Mouse (Mus musculus): ENCODE results near the gene Nectin4. TPM values are rescaled to one million over a fixed set of nuclear protein-coding genes. Genes with fewer than 3 reads are reported as not detected.

Gene Nectin4
- polyA plus RNA-seq, 1 experiment from 2014 or later = 1.8 TPM

GRCm38 (mm10) chr1:171343922-171344677 is 25.8 kb upstream of the Nectin4 start:
- Histone ChIP-seq H3K27me3 (replicated peaks) (no peaks in the 10 kb centered on the region), H3K36me3 (peaks cover 46% of the 10 kb centered on the region), H3K9ac (no peak overlapping the region), H3K4me2 (replicated peaks) (peak overlapping the region; percentile 82), H3K27ac (no peak overlapping the region), H3K4me1 (peaks cover 22% of the 10 kb centered on the region), H3K9me3 (peaks cover 6% of the 10 kb centered on the region; the same call in 1 of the 2 replicates), H3K4me3 (no peak overlapping the region)
- WGBS = 75% methylated on average over 9 of the region's 9 CpGs
- no peak; the same call in 1 of the 2 replicates for ATAC-seq (ENCODE audit: low FRiP score, low read depth)

DNA sequence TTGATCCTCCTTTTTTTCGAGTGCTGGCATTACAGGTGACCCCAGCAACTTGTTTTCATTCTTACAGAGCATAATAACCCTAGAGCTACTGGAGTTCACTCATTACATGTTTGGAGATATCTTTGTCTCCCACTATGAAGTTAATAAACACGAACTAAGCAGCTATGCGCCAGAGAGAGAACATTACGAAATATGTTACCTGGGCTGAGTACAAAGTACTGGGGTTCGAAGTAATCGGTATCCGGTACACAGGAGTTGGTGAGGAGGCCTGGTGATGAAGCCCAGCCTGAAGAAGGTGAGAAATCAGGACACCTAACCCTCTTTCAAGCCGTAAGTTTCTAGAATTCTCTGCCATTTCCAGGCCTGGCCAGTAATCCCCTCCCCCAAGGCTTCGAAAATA is 25.2 kb upstream of the Nectin4 start:
- Histone ChIP-seq H3K9me3 (peaks cover 6% of the 10 kb centered on the region; the same call in 1 of the 2 replicates), H3K27me3 (replicated peaks) (no peaks in the 10 kb centered on the region), H3K4me2 (replicated peaks) (peak overlapping the region; percentile 82), H3K36me3 (peaks cover 39% of the 10 kb centered on the region), H3K4me1 (peaks cover 22% of the 10 kb centered on the region), H3K27ac (no peak overlapping the region), H3K4me3 (peak overlapping the region; percentile 78), H3K9ac (peak overlapping the region; percentile 69; the same call in 1 of the 2 replicates)
- WGBS = 79% methylated on average over 9 of the region's 9 CpGs
- ATAC-seq (ENCODE audit: low FRiP score, low read depth) = peak; percentile 16; the same call in 1 of the 2 replicates

GRCm38 (mm10) chr1:171345225-171346094 is 24.4 kb upstream of the Nectin4 start, which contains the start of the genes Nit1 and Pfdn2:
Gene Nit1, minus strand, starts transcription at chr1:171345646.
Gene Pfdn2, plus strand, starts transcription at chr1:171345670.
- H3K4me3 ChIP-seq = peak within 1 kb of the TSS; percentile 78
- H3K4me2 ChIP-seq (replicated peaks) = peak within 1 kb of the TSS; percentile 82
- H3K27me3 ChIP-seq (replicated peaks) = no peaks in the 10 kb centered on the region
- H3K9ac ChIP-seq = peak within 1 kb of the TSS; percentile 69
- H3K4me1 ChIP-seq = peaks cover 22% of the 10 kb centered on the region
- WGBS = 2% methylated on average over 53 of the region's 53 CpGs
- H3K27ac ChIP-seq = no peak within 1 kb of the TSS
- peaks cover 6% of the 10 kb centered on the region; the same call in 1 of the 2 replicates for H3K9me3 ChIP-seq
- peaks cover 33% of the 10 kb centered on the region for H3K36me3 ChIP-seq
- peak; percentile 91 for ATAC-seq (ENCODE audit: low FRiP score, low read depth)

- under 1% methylated on average over 14 of the region's 14 CpGs for WGBS
- Histone ChIP-seq H3K4me2 (replicated peaks) (peak overlapping the region; percentile 82), H3K9me3 (peaks cover 6% of the 10 kb centered on the region; the same call in 1 of the 2 replicates), H3K9ac (peak overlapping the region; percentile 69), H3K27ac (no peak overlapping the region), H3K27me3 (replicated peaks) (no peaks in the 10 kb centered on the region), H3K4me3 (peak overlapping the region; percentile 78), H3K4me1 (peaks cover 22% of the 10 kb centered on the region), H3K36me3 (peaks cover 26% of the 10 kb centered on the region)
- no peak for ATAC-seq (ENCODE audit: low FRiP score, low read depth)
Measured at GRCm38 (mm10) chr1:171346095-171346450, 23.8 kb upstream of the Nectin4 start.

GRCm38 (mm10) chr1:171348665-171349064 is 21.2 kb upstream of the Nectin4 start:
- WGBS = 91% methylated on average over 3 of the region's 3 CpGs
- 0 out of 2 replicates have a peak, but pooled peaks cover 2% of the 10 kb centered on the region for H3K36me3 ChIP-seq
- peaks cover 6% of the 10 kb centered on the region; the same call in 1 of the 2 replicates for H3K9me3 ChIP-seq
- no peak overlapping the region for H3K9ac ChIP-seq
- no peak overlapping the region for H3K4me2 ChIP-seq (replicated peaks)
- no peak for ATAC-seq (ENCODE audit: low FRiP score, low read depth)
- H3K27me3 ChIP-seq (replicated peaks) = no peaks in the 10 kb centered on the region
- no peak overlapping the region for H3K27ac ChIP-seq
- H3K4me1 ChIP-seq = peaks cover 22% of the 10 kb centered on the region
- no peak overlapping the region for H3K4me3 ChIP-seq

DNA sequence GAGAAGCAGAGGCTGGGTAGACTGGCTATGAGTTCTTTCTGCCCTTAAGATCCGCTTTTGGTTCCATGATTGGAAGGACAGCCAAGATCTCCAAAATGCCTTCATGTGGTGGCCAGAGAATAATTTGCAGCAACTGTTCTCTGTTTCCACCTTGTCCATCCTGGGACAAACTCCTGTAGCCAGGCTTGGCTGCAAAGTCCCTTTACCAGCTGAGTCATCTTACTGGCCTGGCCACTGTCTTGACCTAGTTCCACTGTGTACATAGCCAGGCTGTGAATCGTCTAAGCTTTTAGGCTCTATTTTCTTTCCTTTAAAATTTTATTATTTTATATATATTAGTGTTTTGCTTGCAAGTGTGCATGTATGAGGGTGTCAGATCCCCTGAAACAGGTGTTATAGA is 20.7 kb upstream of the Nectin4 start:
- Histone ChIP-seq H3K9ac (no peak overlapping the region), H3K4me2 (replicated peaks) (no peak overlapping the region), H3K27me3 (replicated peaks) (no peaks in the 10 kb centered on the region), H3K27ac (no peak overlapping the region), H3K36me3 (0 out of 2 replicates have a peak, but pooled peaks cover 2% of the 10 kb centered on the region), H3K4me1 (peaks cover 18% of the 10 kb centered on the region), H3K4me3 (no peak overlapping the region), H3K9me3 (peaks cover 6% of the 10 kb centered on the region; the same call in 1 of the 2 replicates)
- ATAC-seq (ENCODE audit: low FRiP score, low read depth) = no peak
- 95% methylated on average over 2 of the region's 2 CpGs for WGBS

DNA sequence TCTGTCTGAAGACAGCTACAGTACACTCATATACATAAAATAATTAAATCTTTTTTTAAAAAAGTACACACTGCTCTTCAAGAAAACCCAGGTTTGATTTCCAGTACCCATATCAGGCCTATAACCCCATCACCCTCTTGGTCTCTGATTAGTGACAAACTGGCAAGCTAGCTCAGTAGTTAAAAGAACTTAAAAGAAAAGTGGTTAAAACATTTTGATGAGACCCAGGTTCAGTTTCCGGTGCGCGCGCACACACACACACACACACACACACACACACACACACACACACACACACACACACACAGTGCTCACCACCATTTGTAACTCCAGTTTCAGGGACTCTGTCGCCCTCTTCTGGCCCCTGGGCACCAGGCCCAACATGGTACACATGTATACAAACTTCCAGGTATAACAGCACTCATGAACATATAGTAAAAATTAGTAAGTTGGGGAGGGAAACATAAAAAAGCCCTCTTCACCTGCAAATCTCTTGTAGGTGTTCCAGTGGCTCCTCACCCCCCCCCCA is 14.0 kb upstream of the Nectin4 start:
- Histone ChIP-seq H3K4me1 (peaks cover 8% of the 10 kb centered on the region), H3K27me3 (replicated peaks) (no peaks in the 10 kb centered on the region), H3K9ac (no peak overlapping the region), H3K27ac (no peak overlapping the region), H3K9me3 (peaks cover 3% of the 10 kb centered on the region; the same call in 1 of the 2 replicates), H3K4me3 (no peak overlapping the region), H3K4me2 (replicated peaks) (no peak overlapping the region), H3K36me3 (peaks cover 21% of the 10 kb centered on the region)
- no peak for ATAC-seq (ENCODE audit: low FRiP score, low read depth)
- 81% methylated on average over 5 of the region's 5 CpGs for WGBS

- peaks cover 21% of the 10 kb centered on the region for H3K36me3 ChIP-seq
- H3K9me3 ChIP-seq = peaks cover 3% of the 10 kb centered on the region; the same call in 1 of the 2 replicates
- WGBS = 92% methylated on average over 2 of the region's 2 CpGs
- H3K4me1 ChIP-seq = peaks cover 8% of the 10 kb centered on the region
- no peak overlapping the region for H3K4me3 ChIP-seq
- no peak overlapping the region for H3K4me2 ChIP-seq (replicated peaks)
- H3K27me3 ChIP-seq (replicated peaks) = no peaks in the 10 kb centered on the region
- no peak overlapping the region for H3K9ac ChIP-seq
- ATAC-seq (ENCODE audit: low FRiP score, low read depth) = no peak
- H3K27ac ChIP-seq = no peak overlapping the region
Measured at GRCm38 (mm10) chr1:171356814-171357213, 13.1 kb upstream of the Nectin4 start.

- Histone ChIP-seq H3K4me1 (peaks cover 8% of the 10 kb centered on the region), H3K4me2 (replicated peaks) (no peak overlapping the region), H3K27ac (no peak overlapping the region), H3K9ac (no peak overlapping the region), H3K4me3 (no peak overlapping the region), H3K9me3 (peaks cover 3% of the 10 kb centered on the region; the same call in 1 of the 2 replicates), H3K36me3 (peaks cover 21% of the 10 kb centered on the region), H3K27me3 (replicated peaks) (no peaks in the 10 kb centered on the region)
- ATAC-seq (ENCODE audit: low FRiP score, low read depth) = no peak
- 79% methylated on average over 4 of the region's 4 CpGs for WGBS
Measured at GRCm38 (mm10) chr1:171358421-171358820, 11.5 kb upstream of the Nectin4 start.

DNA sequence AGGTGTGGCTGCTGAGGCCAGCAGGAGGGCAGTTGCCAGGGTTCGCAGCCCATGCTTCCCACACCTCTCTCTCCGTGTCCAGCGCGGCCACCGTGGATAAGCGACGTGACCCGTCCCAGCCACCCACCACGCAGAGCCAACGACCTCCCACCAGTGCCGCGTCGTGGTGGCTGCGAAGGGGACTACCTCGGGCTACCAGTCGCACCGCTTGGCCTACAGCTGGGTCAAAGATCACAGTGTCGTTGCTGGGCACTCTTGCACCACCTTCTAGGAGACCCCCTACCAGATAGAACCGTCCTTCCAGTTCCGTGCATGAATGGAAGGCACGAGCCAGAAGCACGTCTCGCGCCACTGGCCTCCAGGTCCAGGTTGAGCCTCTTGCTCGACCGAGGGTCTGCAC is 9.6 kb upstream of the Nectin4 start:
- no peak; the same call in none of the 2 replicates for ATAC-seq (ENCODE audit: low FRiP score, low read depth)
- peak overlapping the region; percentile 53; the same call in 1 of the 2 replicates for H3K27ac ChIP-seq
- H3K9me3 ChIP-seq = peaks cover 3% of the 10 kb centered on the region; the same call in 1 of the 2 replicates
- H3K36me3 ChIP-seq = peaks cover 21% of the 10 kb centered on the region
- H3K4me3 ChIP-seq = peak overlapping the region; percentile 51
- H3K4me2 ChIP-seq (replicated peaks) = peak overlapping the region; percentile 83
- no peaks in the 10 kb centered on the region for H3K27me3 ChIP-seq (replicated peaks)
- WGBS = 5% methylated on average over 26 of the region's 26 CpGs
- H3K9ac ChIP-seq = peak overlapping the region; percentile 66
- H3K4me1 ChIP-seq = peaks cover 8% of the 10 kb centered on the region

DNA sequence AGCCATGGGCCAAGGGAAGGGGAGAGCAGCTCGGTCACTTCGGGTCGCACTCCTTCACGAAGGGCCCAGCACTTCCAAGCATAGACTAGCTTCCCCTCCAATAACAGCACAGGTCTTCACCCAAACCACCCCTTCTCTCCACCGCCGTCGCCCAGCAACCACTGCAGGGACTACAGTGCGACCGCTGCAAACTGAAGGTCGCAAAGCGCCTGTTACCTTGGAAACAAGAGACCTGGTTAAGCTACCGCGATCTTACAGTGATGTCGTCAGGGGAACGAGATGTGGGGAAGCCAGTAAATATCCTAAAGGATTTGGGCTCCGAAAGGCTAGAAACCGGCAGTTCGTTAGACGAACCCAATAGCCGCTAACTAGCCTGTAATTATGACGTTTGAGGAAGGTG is 9.2 kb upstream of the Nectin4 start, which contains the start of gene Klhdc9:
Gene Klhdc9 (minus strand): TSS at position 143 of the 400 bp plus-strand sequence.
- Histone ChIP-seq H3K9me3 (peaks cover 3% of the 10 kb centered on the region; the same call in 1 of the 2 replicates), H3K9ac (peak within 1 kb of the TSS; percentile 66), H3K4me2 (replicated peaks) (peak within 1 kb of the TSS; percentile 83), H3K27ac (peak within 1 kb of the TSS; percentile 53), H3K36me3 (peaks cover 21% of the 10 kb centered on the region), H3K27me3 (replicated peaks) (no peaks in the 10 kb centered on the region), H3K4me1 (peaks cover 8% of the 10 kb centered on the region), H3K4me3 (peak within 1 kb of the TSS; percentile 51)
- peak; percentile 96 for ATAC-seq (ENCODE audit: low FRiP score, low read depth)
- under 1% methylated on average over 21 of the region's 21 CpGs for WGBS

Measured in neural tube, embryonic 12.5 days (tissue).